Mouse (Mus musculus) forebrain, embryonic 15.5 days (tissue): ENCODE data around the gene Ptpn13. TPM values are rescaled to one million over a fixed set of nuclear protein-coding genes. Genes with fewer than 3 reads are reported as not detected.
A peak's percentile ranks its signal among the peaks of the same experiment; 100 is the strongest.

Source experiments
- ATAC-seq: fragments of 200-750 bp; cut with Nextera tagmentation; replicated peaks from 2 replicates; pipeline ENCODE4 v1.8.0; 2017; ENCODE audit warnings: mild to moderate bottlenecking, moderate TSS enrichment, moderate library complexity
- H3K27ac ChIP-seq: fragments of 300-500 bp; sonication (generic); replicated peaks from 2 replicates; pipeline ENCODE4 v1.5.1; 2015; ENCODE audit warnings: mild to moderate bottlenecking, inconsistent platforms
- H3K27me3 ChIP-seq: fragments of 300-500 bp; sonication (generic); 2 replicates; pipeline ENCODE4 v1.6.1; 2015; ENCODE audit warnings: inconsistent platforms
- H3K36me3 ChIP-seq: fragments of 300-500 bp; sonication (generic); 2 replicates; pipeline ENCODE4 v1.6.1; 2015; ENCODE audit warnings: mild to moderate bottlenecking, inconsistent platforms
- H3K4me1 ChIP-seq: fragments of 300-500 bp; sonication (generic); 2 replicates; pipeline ENCODE4 v1.6.1; 2015; ENCODE audit warnings: inconsistent platforms
- H3K4me2 ChIP-seq: fragments of 300-500 bp; sonication (generic); replicated peaks from 2 replicates; pipeline ENCODE4 v1.6.1; 2015; ENCODE audit warnings: mild to moderate bottlenecking, inconsistent platforms
- H3K4me3 ChIP-seq: fragments of 300-500 bp; sonication (generic); 2 replicates; pipeline ENCODE4 v1.5.1; 2015; ENCODE audit warnings: mild to moderate bottlenecking, inconsistent platforms
- H3K9ac ChIP-seq: fragments of 300-500 bp; sonication (generic); replicated peaks from 2 replicates; pipeline ENCODE4 v1.6.1; 2015; ENCODE audit warnings: mild to moderate bottlenecking, inconsistent platforms
- H3K9me3 ChIP-seq: fragments of 300-500 bp; sonication (generic); 2 replicates; pipeline ENCODE4 v1.6.1; 2016; ENCODE audit warnings: inconsistent platforms
- WGBS: fragments of 180-500 bp; shearing (Covaris S2); methylation state at CpG from one replicate; pipeline ENCODE4 v1.1.7; 2015; ENCODE audit warnings: mixed read lengths; 5-methylcytosine and 5-hydroxymethylcytosine counted together
- polyA plus RNA-seq: library from polyadenylated mRNA; unstranded; fragments of >200 nt; fragmentation: Nextera tagmentation; extraction: Ambion mirVana; gene quantifications from 2 replicates; pipeline ENCODE4 v1.2.1, GENCODE M21; 2015

Gene Ptpn13
- polyA plus RNA-seq, 1 experiment from 2014 or later = 4.4 TPM

DNA sequence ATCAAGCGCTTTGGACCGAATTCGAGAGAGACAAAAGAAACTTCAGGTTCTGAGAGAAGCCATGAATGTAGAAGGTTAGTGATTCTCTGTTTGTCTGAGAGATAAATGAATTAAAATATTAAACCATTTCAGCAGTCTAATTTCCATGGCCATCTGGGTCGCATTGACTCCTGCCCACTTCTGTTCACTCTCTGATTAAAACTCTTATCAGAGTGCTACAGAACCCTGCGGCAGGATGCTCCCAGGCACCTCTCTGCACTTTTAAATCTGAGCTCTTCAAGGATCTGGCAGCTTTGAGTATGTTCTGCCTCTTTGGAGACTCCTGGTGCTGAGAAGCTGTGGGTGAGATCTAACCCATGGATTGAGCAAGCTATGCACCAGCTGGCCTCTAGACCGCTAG, 76.8 kb downstream of the Ptpn13 start:
- no peak for ATAC-seq
- Histone ChIP-seq H3K4me1 (peaks cover 3% of the 10 kb centered on the region), H3K9ac (no peak overlapping the region), H3K4me3 (no peak overlapping the region), H3K36me3 (no peaks in the 10 kb centered on the region), H3K4me2 (no peak overlapping the region), H3K27me3 (no peaks in the 10 kb centered on the region), H3K9me3 (no peaks in the 10 kb centered on the region), H3K27ac (no peak overlapping the region)
- WGBS = 97% methylated on average over 6 of the region's 6 CpGs

DNA sequence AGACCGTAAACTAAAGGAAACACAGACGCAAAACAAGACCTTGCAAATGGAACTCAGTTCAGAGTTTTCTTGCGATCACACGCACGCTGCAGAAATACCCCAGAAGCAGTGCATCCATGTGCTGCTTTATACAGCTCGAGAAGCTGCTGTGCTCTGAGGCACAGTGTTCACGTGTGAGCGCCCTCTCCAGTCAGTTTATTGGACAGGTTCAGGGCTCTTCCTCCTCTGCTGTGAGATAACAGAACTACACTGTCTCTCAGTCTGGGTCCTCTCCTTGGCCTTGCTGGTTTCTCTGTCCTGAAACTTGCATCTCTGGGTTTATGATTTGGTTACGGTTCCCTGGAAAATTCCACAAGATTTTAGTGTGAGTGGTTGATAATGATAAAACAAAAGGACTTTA, 88.2 kb downstream of the Ptpn13 start:
- Histone ChIP-seq H3K4me1 (no peaks in the 10 kb centered on the region), H3K27me3 (no peaks in the 10 kb centered on the region), H3K27ac (no peak overlapping the region), H3K9me3 (0 out of 2 replicates have a peak, but pooled peaks cover 3% of the 10 kb centered on the region), H3K4me2 (no peak overlapping the region), H3K9ac (no peak overlapping the region), H3K4me3 (no peak overlapping the region), H3K36me3 (no peaks in the 10 kb centered on the region)
- ATAC-seq = no peak
- WGBS = 81% methylated on average over 9 of the region's 9 CpGs

DNA sequence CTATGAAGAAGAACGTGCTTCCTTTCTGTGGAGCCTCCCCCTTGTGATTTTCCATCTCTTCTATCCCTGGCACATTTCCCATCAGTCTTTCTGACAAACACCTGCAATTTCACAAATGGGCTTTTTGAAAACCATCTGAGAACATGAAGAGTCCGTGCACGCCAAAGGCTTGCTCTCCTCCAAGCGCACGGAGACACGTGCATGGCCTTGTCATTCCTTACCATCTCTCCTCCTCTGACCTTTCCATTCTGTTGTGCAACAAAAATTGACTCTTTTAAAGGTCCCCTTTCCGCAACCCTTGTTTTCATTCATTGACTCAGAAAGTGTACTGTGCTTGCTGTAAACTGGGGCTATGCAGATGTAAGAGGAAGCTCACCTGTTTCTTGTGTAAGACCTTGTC, 89.4 kb downstream of the Ptpn13 start:
- H3K9ac ChIP-seq = no peak overlapping the region
- 0 out of 2 replicates have a peak, but pooled peaks cover 3% of the 10 kb centered on the region for H3K9me3 ChIP-seq
- no peak overlapping the region for H3K4me3 ChIP-seq
- H3K4me1 ChIP-seq = no peaks in the 10 kb centered on the region
- ATAC-seq = no peak
- H3K27me3 ChIP-seq = no peaks in the 10 kb centered on the region
- 91% methylated on average over 7 of the region's 7 CpGs for WGBS
- no peak overlapping the region for H3K27ac ChIP-seq
- no peaks in the 10 kb centered on the region for H3K36me3 ChIP-seq
- no peak overlapping the region for H3K4me2 ChIP-seq

DNA sequence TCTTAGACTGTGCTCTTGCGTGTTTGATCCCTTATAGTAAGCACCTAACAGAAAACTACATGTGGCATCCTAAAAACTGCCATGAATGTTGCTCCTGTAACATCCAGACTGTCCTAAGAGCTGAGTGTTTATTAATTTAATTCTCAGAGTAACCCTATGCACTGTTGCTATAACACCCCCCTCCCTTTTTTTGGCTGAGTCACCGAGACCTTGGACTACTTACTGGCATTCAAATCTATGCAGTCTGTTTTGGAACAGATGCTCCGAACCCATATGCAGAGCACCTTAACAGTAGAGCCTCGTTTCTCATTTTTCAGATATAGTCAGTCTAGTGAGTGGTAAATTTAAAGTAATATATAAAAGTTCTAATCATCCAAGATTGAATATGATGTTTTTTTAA, 90.9 kb downstream of the Ptpn13 start:
- Histone ChIP-seq H3K9me3 (no peaks in the 10 kb centered on the region), H3K4me2 (no peak overlapping the region), H3K27me3 (no peaks in the 10 kb centered on the region), H3K36me3 (no peaks in the 10 kb centered on the region), H3K4me3 (no peak overlapping the region), H3K27ac (no peak overlapping the region), H3K9ac (no peak overlapping the region), H3K4me1 (no peaks in the 10 kb centered on the region)
- 0 out of 2 replicates have a peak, but pooled peaks have one; percentile 55 for ATAC-seq
- 68% methylated on average over 4 of the region's 4 CpGs for WGBS

DNA sequence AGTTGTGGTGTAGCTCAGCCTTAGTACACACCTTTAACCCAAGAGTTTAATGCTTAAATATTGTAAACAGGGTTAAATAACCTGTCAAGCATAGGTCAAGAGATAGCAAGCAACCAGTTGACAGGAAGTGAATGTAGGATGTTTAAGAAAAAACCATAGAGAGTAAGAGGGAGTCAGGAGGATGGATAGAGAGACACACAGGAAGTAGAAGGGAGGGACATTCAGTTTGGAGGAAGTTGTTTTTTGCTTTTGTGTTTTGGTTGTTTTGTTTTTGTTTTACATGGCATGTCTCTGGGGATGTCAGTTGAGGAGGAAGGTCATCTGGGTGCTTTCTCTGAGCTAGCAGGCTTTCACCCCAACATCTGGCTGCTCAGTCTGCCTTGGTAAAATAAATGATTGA, 91.6 kb downstream of the Ptpn13 start:
- ATAC-seq = no peak
- H3K4me1 ChIP-seq = no peaks in the 10 kb centered on the region
- H3K36me3 ChIP-seq = no peaks in the 10 kb centered on the region
- no peak overlapping the region for H3K27ac ChIP-seq
- H3K9ac ChIP-seq = no peak overlapping the region
- no peaks in the 10 kb centered on the region for H3K27me3 ChIP-seq
- H3K9me3 ChIP-seq = no peaks in the 10 kb centered on the region
- H3K4me2 ChIP-seq = no peak overlapping the region
- no peak overlapping the region for H3K4me3 ChIP-seq

DNA sequence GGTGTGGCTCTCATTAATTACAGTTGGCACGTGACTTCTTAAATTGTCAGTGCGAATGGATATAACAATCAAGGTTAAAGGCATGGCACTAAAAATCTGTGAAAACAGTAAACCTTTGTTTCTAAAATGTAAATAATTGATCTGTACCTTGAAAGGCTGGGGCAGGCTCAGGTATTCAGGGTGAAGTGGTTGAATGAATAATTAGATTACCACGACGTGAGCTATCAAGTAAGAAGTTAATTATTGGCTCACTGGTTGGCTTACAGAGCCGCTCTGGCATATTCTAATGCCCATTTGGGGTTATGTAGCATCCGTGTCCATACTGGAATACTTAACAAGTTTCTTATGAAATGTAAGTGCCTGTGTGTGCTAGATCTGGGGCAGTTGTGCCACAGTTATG, 92.6 kb downstream of the Ptpn13 start:
- no peaks in the 10 kb centered on the region for H3K9me3 ChIP-seq
- H3K9ac ChIP-seq = no peak overlapping the region
- 62% methylated on average over 6 of the region's 6 CpGs for WGBS
- H3K4me3 ChIP-seq = no peak overlapping the region
- H3K4me1 ChIP-seq = no peaks in the 10 kb centered on the region
- H3K27me3 ChIP-seq = no peaks in the 10 kb centered on the region
- no peaks in the 10 kb centered on the region for H3K36me3 ChIP-seq
- ATAC-seq = no peak
- H3K27ac ChIP-seq = no peak overlapping the region
- no peak overlapping the region for H3K4me2 ChIP-seq

DNA sequence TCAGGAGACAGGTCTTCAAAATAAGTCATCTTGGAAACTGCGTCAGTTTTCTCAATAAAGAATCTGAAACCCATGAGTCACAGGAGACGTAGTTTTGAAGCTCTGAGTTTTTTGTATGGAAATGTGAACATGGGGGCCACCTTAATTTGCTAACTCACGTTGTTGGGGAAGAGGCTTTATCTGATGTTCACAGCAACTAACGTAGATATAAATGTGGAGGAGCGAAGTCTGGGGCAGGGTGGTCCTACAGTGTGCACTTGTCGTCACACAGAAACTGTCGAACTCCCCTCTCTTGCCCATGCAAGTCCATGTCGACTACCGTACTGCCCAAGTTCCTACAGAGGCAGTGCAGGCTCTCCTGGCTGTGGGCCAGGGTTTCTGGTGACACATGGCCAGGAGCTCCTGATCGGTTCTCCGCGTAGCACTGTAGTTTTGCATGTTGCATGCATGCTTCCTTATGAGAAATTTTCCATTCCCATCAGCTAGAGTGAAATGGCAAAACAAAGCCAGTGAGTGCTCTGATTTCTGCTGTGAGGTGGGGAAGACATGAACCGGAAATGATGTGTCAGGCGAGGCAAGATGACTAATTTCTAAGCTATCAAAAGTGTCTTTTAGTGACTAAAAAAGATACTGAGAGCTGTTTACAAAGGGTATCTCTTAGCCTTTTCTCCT, 93.9 kb downstream of the Ptpn13 start:
- Histone ChIP-seq H3K9ac (no peak overlapping the region), H3K4me3 (no peak overlapping the region), H3K4me1 (no peaks in the 10 kb centered on the region), H3K27me3 (no peaks in the 10 kb centered on the region), H3K9me3 (no peaks in the 10 kb centered on the region), H3K4me2 (no peak overlapping the region), H3K27ac (no peak overlapping the region), H3K36me3 (no peaks in the 10 kb centered on the region)
- no peak for ATAC-seq
- WGBS = 82% methylated on average over 14 of the region's 14 CpGs

DNA sequence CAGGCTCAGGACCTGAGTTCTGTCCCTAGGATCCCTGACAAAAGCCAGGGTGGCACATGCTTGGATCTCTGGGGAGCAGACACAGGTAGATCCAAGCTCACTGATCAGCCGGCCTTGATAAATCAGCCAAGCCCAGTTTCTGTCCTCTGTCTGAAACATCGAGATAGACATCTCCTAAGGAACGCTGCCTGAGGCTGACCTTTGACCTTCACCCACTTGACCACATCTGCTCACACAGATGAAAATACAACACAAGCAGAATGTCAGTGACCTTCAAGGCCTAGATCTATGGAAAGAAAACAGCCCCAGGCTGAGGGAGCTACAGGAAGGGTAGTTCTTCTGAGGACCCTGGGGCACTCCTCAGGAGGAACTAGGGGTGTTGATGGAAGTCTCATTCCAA, 97.4 kb downstream of the Ptpn13 start:
- no peak overlapping the region for H3K9ac ChIP-seq
- no peaks in the 10 kb centered on the region for H3K4me1 ChIP-seq
- H3K4me2 ChIP-seq = no peak overlapping the region
- H3K27me3 ChIP-seq = no peaks in the 10 kb centered on the region
- H3K9me3 ChIP-seq = no peaks in the 10 kb centered on the region
- 78% methylated on average over 3 of the region's 3 CpGs for WGBS
- ATAC-seq = no peak
- no peak overlapping the region for H3K27ac ChIP-seq
- H3K4me3 ChIP-seq = no peak overlapping the region
- no peaks in the 10 kb centered on the region for H3K36me3 ChIP-seq

DNA sequence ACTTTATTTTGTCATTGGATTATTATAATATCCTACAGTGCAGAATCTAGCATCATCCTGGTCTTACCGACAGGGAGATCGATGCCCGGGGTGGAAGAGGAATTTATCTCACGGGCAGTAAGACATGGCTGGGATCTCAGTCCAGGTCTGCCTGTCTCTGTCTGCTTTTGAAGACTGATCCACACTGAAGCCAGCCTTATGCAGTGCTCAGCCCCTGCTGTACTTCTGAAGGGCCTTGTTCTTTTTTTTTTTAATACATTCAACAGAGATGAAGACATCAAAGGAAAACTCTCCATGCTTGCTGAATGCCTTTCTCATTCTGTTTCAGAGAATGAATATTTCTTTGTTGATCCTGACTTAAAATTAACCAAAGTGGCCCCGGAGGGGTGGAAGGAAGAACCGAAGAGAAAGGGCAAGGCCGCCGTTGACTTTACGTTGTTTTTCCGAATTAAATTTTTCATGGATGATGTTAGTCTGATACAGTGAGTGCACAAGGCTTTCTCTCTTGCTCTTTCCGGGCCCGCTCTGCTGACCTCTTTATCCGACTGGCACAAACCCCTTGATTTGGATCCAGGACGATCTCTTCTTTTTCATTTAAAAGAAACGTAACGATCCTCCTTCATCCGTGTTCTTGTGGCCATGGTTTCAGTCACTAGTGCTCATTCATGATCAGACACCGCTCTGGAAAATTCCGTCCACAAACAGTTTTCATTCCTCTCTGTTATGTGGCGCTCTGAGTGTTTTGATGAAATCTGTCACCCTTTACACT, 101.9 kb downstream of the Ptpn13 start:
- no peak overlapping the region for H3K27ac ChIP-seq
- no peak overlapping the region for H3K4me3 ChIP-seq
- H3K9me3 ChIP-seq = no peaks in the 10 kb centered on the region
- no peak overlapping the region for H3K4me2 ChIP-seq
- H3K9ac ChIP-seq = no peak overlapping the region
- no peaks in the 10 kb centered on the region for H3K36me3 ChIP-seq
- no peak for ATAC-seq
- 78% methylated on average over 20 of the region's 20 CpGs for WGBS
- H3K4me1 ChIP-seq = no peaks in the 10 kb centered on the region
- H3K27me3 ChIP-seq = no peaks in the 10 kb centered on the region

DNA sequence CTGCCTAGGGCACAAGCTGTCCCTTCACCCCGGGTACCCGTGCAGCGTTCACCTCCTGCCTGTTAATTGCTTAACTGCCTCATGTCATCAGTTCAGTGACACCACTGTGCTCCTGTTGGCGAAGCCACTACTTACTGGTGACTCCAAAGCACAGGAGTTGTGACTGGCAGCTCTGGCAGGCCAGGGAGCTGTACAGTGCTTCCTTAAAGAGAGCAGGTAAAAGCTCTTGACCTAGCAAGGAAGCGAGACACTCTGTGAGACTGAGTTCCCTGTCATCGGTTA, 102.4 kb downstream of the Ptpn13 start:
- H3K36me3 ChIP-seq = no peaks in the 10 kb centered on the region
- H3K4me3 ChIP-seq = no peak overlapping the region
- no peaks in the 10 kb centered on the region for H3K9me3 ChIP-seq
- ATAC-seq = no peak
- no peak overlapping the region for H3K27ac ChIP-seq
- no peaks in the 10 kb centered on the region for H3K27me3 ChIP-seq
- 62% methylated on average over 6 of the region's 6 CpGs for WGBS
- H3K4me1 ChIP-seq = no peaks in the 10 kb centered on the region
- H3K4me2 ChIP-seq = no peak overlapping the region
- no peak overlapping the region for H3K9ac ChIP-seq

DNA sequence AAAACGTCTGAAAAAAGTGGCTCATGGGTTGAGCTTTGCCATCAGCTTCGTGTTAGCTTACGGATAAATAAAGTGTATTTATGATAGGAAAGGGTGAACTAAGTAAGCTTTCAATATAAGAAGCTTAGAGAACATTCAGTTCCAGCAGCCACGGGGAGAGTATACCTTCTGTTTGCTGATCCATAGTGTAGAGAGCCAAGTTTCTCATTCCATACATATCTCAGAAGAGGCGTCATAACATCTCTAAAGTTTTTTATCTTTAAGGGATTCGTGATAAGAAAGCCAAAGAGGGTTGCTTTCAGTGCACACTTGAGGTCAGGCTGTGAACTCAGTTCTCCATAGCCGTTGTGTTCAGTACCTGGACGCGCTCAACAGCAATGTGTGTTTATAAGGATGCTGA, 105.2 kb downstream of the Ptpn13 start:
- Histone ChIP-seq H3K4me1 (no peaks in the 10 kb centered on the region), H3K4me3 (no peak overlapping the region), H3K36me3 (no peaks in the 10 kb centered on the region), H3K27ac (no peak overlapping the region), H3K9ac (no peak overlapping the region), H3K27me3 (no peaks in the 10 kb centered on the region), H3K9me3 (no peaks in the 10 kb centered on the region), H3K4me2 (no peak overlapping the region)
- 89% methylated on average over 9 of the region's 9 CpGs for WGBS
- ATAC-seq = no peak

DNA sequence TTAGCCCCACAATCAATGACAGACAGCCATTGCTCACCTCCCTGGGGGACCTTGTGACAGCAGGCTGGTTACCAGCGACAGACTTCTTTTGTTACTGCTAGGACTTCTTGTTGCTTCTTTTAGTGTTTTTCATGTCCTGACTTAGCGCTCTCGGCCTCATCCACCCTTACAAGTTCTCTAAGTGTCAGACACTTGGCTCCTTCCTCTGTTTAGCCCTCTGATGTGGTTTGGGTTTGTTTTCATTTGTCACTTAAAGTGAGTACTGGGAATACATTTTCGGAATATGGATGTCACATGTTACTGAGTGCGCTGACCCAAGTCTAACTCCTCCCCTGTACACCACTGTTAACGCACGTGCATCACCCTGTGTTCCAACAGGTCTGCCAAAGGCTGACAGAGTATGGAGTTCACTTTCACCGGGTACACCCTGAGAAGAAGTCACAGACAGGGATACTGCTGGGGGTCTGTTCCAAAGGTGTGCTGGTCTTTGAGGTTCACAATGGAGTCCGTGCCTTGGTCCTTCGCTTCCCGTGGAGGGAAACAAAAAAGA, 107.9 kb downstream of the Ptpn13 start:
- Histone ChIP-seq H3K27ac (no peak overlapping the region), H3K9me3 (no peaks in the 10 kb centered on the region), H3K36me3 (no peaks in the 10 kb centered on the region), H3K4me1 (no peaks in the 10 kb centered on the region), H3K9ac (no peak overlapping the region), H3K4me3 (no peak overlapping the region), H3K4me2 (no peak overlapping the region), H3K27me3 (no peaks in the 10 kb centered on the region)
- ATAC-seq = no peak
- WGBS = 78% methylated on average over 11 of the region's 11 CpGs

DNA sequence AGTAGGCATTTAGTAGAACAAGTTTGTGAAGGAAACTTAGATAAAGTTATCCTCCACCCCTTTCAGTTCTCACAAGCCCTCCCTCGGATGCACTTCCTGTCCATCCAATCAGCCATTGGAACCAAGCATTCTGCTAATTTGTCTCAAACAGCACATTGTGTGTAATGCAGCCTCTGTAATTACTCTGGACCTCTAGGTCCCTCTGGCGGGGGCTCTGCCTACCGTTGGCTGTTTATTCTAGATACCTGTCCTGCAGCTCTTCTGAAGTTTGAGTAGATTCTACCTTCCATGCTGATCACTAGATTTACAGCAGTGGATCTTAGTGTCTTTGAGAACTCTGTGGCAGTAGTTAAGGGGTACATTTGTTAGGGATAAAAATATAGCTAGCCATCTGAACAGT, 109.5 kb downstream of the Ptpn13 start:
- H3K9me3 ChIP-seq = no peaks in the 10 kb centered on the region
- H3K9ac ChIP-seq = no peak overlapping the region
- no peaks in the 10 kb centered on the region for H3K4me1 ChIP-seq
- 67% methylated on average over 3 of the region's 3 CpGs for WGBS
- no peaks in the 10 kb centered on the region for H3K36me3 ChIP-seq
- no peak overlapping the region for H3K27ac ChIP-seq
- no peak overlapping the region for H3K4me3 ChIP-seq
- H3K4me2 ChIP-seq = no peak overlapping the region
- ATAC-seq = no peak
- no peaks in the 10 kb centered on the region for H3K27me3 ChIP-seq
